Mouse (Mus musculus) heart, adult 2 months (tissue): ENCODE data around the gene BC048403.

Source experiments
- CTCF ChIP-seq: fragments of 200-600 bp; IDR thresholded peaks from 2 replicates; pipeline ENCODE4 v1.8.1; 2022; ENCODE audit warnings: antibody characterized with exemption, mild to moderate bottlenecking, moderate library complexity
- EP300 ChIP-seq: fragments of 200-500 bp; IDR thresholded peaks from 2 replicates; pipeline ENCODE4 v1.6.1; 2011; ENCODE audit warnings: low read depth, low read length, control low read depth; ENCODE audit not compliant: insufficient read depth
- POLR2A ChIP-seq: fragments of 200-500 bp; IDR thresholded peaks from 2 replicates; pipeline ENCODE4 v1.6.1; 2011; ENCODE audit warnings: mild to moderate bottlenecking, low read depth, low read length, control low read depth; ENCODE audit not compliant: insufficient read depth

DNA sequence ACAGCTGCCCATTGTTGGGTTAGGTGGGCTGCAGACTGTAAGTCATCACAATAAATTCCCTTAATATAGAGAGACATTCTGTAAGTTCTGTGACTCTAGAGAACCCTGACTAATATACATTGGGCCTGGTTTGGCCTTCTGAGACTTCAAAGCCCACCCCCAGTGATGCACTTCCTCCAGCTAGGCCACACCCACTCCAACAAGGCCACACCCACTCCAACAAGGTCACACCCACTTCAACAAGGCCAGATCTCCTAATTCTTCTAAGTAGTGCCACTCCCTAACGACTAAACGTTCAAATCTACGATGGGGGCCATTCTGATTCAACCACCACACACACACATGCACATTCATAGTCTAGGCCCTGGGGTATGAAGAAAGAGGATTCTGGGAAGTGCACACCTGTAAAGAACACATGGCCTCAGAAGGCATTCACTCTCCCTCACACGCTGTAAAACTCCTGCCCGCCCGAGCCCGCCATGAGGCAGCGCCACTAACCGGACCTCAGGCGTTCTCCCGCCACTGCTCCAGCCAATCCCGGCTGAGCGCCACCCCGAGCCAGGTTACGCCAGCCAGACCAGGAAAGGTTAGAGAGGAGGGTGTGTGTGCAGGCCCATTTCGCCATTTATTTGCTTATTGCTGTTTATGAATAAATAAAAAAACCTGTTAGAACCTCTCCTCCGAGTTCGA lies 20.7 kb upstream of the BC048403 start:
- no peak for TF ChIP-seq CTCF
- no peak for TF ChIP-seq POLR2A
- no peak for TF ChIP-seq EP300
